Mouse (Mus musculus): Measurements from ENCODE around the gene Phex.

Phex gene

GRCm38 (mm10) chrX:157307411-157307810 is 107.7 kb downstream of the Phex start:
- no peak for DNase-seq (ENCODE audit: low read depth, low spot score)

GRCm38 (mm10) chrX:157306796-157307405 is 108.2 kb downstream of the Phex start:
- DNase-seq (ENCODE audit: low read depth, low spot score), result no peak

- no peak for DNase-seq (ENCODE audit: low read depth, low spot score)
These were observed 109.3 kb downstream of the Phex start for GRCm38 (mm10) chrX:157305852-157306232.

GRCm38 (mm10) chrX:157305193-157305851 is 109.8 kb downstream of the Phex start:
- DNase-seq (ENCODE audit: low read depth, low spot score), result no peak

- DNase-seq (ENCODE audit: low read depth, low spot score), result peak; percentile 12
These were observed 122.7 kb downstream of the Phex start for GRCm38 (mm10) chrX:157292411-157292810.

- DNase-seq (ENCODE audit: low read depth, low spot score), result no peak
These were observed 138.5 kb downstream of the Phex start for GRCm38 (mm10) chrX:157276581-157276980.

- no peak for DNase-seq (ENCODE audit: low read depth, low spot score)
These were observed 141.8 kb downstream of the Phex start for GRCm38 (mm10) chrX:157273291-157273690.

GRCm38 (mm10) chrX:157271609-157272008 is 143.5 kb downstream of the Phex start:
- no peak for DNase-seq (ENCODE audit: low read depth, low spot score)

- DNase-seq (ENCODE audit: low read depth, low spot score), result no peak
These were observed 145.3 kb downstream of the Phex start for GRCm38 (mm10) chrX:157269726-157270305.

- no peak for DNase-seq (ENCODE audit: low read depth, low spot score)
These were observed 147.0 kb downstream of the Phex start for GRCm38 (mm10) chrX:157268141-157268540.

GRCm38 (mm10) chrX:157202736-157203135 is 212.4 kb downstream of the Phex start:
- no peak for DNase-seq (ENCODE audit: low read depth, low spot score)

GRCm38 (mm10) chrX:157184167-157184566 is 230.9 kb downstream of the Phex start:
- DNase-seq (ENCODE audit: low read depth, low spot score), result no peak

- no peak for DNase-seq (ENCODE audit: low read depth, low spot score)
These were observed 234.3 kb downstream of the Phex start for GRCm38 (mm10) chrX:157180845-157181244.

GRCm38 (mm10) chrX:157164142-157164541 is 251.0 kb downstream of the Phex start:
- no peak for DNase-seq (ENCODE audit: low read depth, low spot score)

GRCm38 (mm10) chrX:157163394-157163793 is 251.7 kb downstream of the Phex start:
- DNase-seq (ENCODE audit: low read depth, low spot score), result no peak

GRCm38 (mm10) chrX:157144675-157145074 is 270.4 kb downstream of the Phex start:
- DNase-seq (ENCODE audit: low read depth, low spot score), result no peak

GRCm38 (mm10) chrX:157139601-157140000 is 275.5 kb downstream of the Phex start:
- peak; percentile 21 for DNase-seq (ENCODE audit: low read depth, low spot score)
